Mouse (Mus musculus): ENCODE measurements around the gene Gm438.
"Not testable (repeated sequence)": the region's sequence is repeated elsewhere in the genome, so short reads cannot be mapped to it uniquely, and the experiment has no call there.

The Gm438 gene

GRCm38 (mm10) chr4:144786483-144786882 lies at the start of gene Gm438:
Gene Gm438, minus strand, starts transcription at chr4:144786583.
- DNase-seq, result no peak

- no peak for DNase-seq
Measured at GRCm38 (mm10) chr4:144824706-144825105, 38.3 kb upstream of the Gm438 start.

- DNase-seq, result no peak
Measured at GRCm38 (mm10) chr4:144823996-144824395, 37.6 kb upstream of the Gm438 start.

GRCm38 (mm10) chr4:144807135-144807534 lies 20.8 kb upstream of the Gm438 start:
- not testable (repeated sequence) for DNase-seq

GRCm38 (mm10) chr4:144803633-144804032 lies 17.2 kb upstream of the Gm438 start:
- DNase-seq, result no peak

- no peak for DNase-seq
Measured at GRCm38 (mm10) chr4:144790141-144790540, 3.8 kb upstream of the Gm438 start.

GRCm38 (mm10) chr4:144782476-144783197 lies 3.7 kb downstream of the Gm438 start:
- DNase-seq, result no peak

GRCm38 (mm10) chr4:144765722-144766121 lies 20.7 kb downstream of the Gm438 start:
- DNase-seq, result peak; percentile 12 to 46

- DNase-seq, result no peak
Measured at GRCm38 (mm10) chr4:144749139-144749538, 37.2 kb downstream of the Gm438 start.

All from kidney, adult 8-10 months (tissue).